Mouse (Mus musculus): ENCODE results near the gene Ttc34.

GRCm38 (mm10) chr4:154858601-154859000 is 21.3 kb downstream of the Ttc34 start:
- no peak for TF ChIP-seq CTCF (IDR thresholded peaks at IDR 0.05)
- no peak for TF ChIP-seq EP300 (IDR thresholded peaks at IDR 0.05; ENCODE audit: insufficient read depth, low read depth, low read length)
- TF ChIP-seq POLR2A (IDR thresholded peaks at IDR 0.05; ENCODE audit: insufficient read depth, low read depth, low read length), result no peak
